16 mouse cellular contexts compared by ENCODE assay signal in genomic region chr15:88502311-88502710, GRCm38 (mm10).
DNase-seq lines count a peak whose midpoint lies in the region; ATAC-seq and TF ChIP-seq lines count a peak whose summit lies in the region.
"Had no signal": no experiment of that assay in that cellular context is flagged by ENCODE, and none has a peak within 500 bp of the region (broad histone marks: within the 10 kb centered on the region; RNA-seq: fewer than 3 reads in every experiment).

No protein-coding gene starts in this region.

- peak; percentile 14 for DNase-seq in heart, adult 8-10 months (ENCODE audit: low spot score)
- no peak for DNase-seq in heart, adult 9 months (ENCODE audit: low spot score in 2 of 2)
- peak; percentile 90 for DNase-seq in 3T3-L1 (ENCODE audit: low read depth, low spot score)
- peak; percentile 78 to 91 for DNase-seq in adrenal gland, adult (ENCODE audit: inconsistent age in 2 of 2, low spot score in 1 of 2)
- peak; percentile 16 to 27 for DNase-seq in cerebellum, postnatal 36 days
- DNase-seq in kidney, adult 2 months, result no peak
- DNase-seq: heart, adult 11 months; kidney, postnatal 14 days; lung, postnatal 10 days; right cerebral cortex, postnatal 14 days had no signal

- H3K27ac ChIP-seq in kidney, adult 2 months (ENCODE audit: insufficient read depth, low read depth, low read length), result no peak overlapping the region
- H3K27ac ChIP-seq: forebrain, embryonic 12.5 days; hindbrain, embryonic 14.5 days; limb, embryonic 13.5 days; liver, embryonic 15.5 days had no signal

- no peak for TF ChIP-seq CTCF in kidney, adult 2 months (conservative IDR thresholded peaks at IDR 0.05; ENCODE audit: insufficient read depth, insufficient read length, low read depth, low read length)

- TF ChIP-seq POLR2A in kidney, adult 2 months (IDR thresholded peaks at IDR 0.05; ENCODE audit: low read depth, low read length), result no peak

- ATAC-seq in megakaryocyte progenitor cell, adult 5-6 weeks (replicated peaks; ENCODE audit: poor library complexity), result no peak
- ATAC-seq: intestine, embryonic 16.5 days had no signal

- H3K36me3 ChIP-seq in kidney, adult 2 months (ENCODE audit: control insufficient read depth, insufficient read depth, low read length), result no peaks in the 10 kb centered on the region
- H3K36me3 ChIP-seq: forebrain, embryonic 12.5 days; limb, embryonic 13.5 days; liver, embryonic 15.5 days had no signal

- no peak overlapping the region for H3K4me3 ChIP-seq in kidney, adult 2 months (ENCODE audit: insufficient read depth, low read depth, low read length)
- H3K4me3 ChIP-seq: forebrain, embryonic 12.5 days; limb, embryonic 13.5 days; liver, embryonic 15.5 days had no signal

- no peaks in the 10 kb centered on the region for H3K4me1 ChIP-seq in kidney, adult 2 months (ENCODE audit: control insufficient read depth, insufficient read depth, low read length)
- H3K4me1 ChIP-seq: forebrain, embryonic 12.5 days; limb, embryonic 13.5 days; liver, embryonic 15.5 days had no signal

- no peaks in the 10 kb centered on the region for H3K27me3 ChIP-seq in kidney, adult 2 months (replicated peaks; ENCODE audit: control insufficient read depth, insufficient read depth, low read length)
- H3K27me3 ChIP-seq: forebrain, embryonic 12.5 days; limb, embryonic 13.5 days; liver, embryonic 15.5 days had no signal

- 87% methylated on average over 2 of the region's 2 CpGs for WGBS in kidney, adult 2 months

Comparison
In these comparisons a context has a peak if more than half of its experiments do, and no peak if none do; other contexts are left out.
1. DNase-seq: peak in heart, adult 8-10 months (single experiment), 3T3-L1 (single experiment), adrenal gland, adult (2 of 2) and cerebellum, postnatal 36 days (2 of 2); none in heart, adult 9 months (0 of 2) and kidney, adult 2 months (single experiment).